Mouse (Mus musculus) Muller cell, postnatal 12 days (primary cell): ENCODE results near the gene Pygb.

Source experiments
- DNase-seq: peaks from one replicate; pipeline ENCODE4 v3.0.0-alpha.2; 2015; ENCODE audit errors: inconsistent ontology term

Gene Pygb

GRCm38 (mm10) chr2:150788768-150789550 lies 2.4 kb downstream of the Pygb start:
- DNase-seq: peak; percentile 81

- no peak for DNase-seq
Observed at GRCm38 (mm10) chr2:150793320-150793719, 6.8 kb downstream of the Pygb start.

GRCm38 (mm10) chr2:150798084-150798483 lies 11.5 kb downstream of the Pygb start:
- no peak for DNase-seq

GRCm38 (mm10) chr2:150800616-150801015 lies 14.1 kb downstream of the Pygb start:
- no peak for DNase-seq

GRCm38 (mm10) chr2:150803035-150803434 lies 16.5 kb downstream of the Pygb start:
- no peak for DNase-seq

GRCm38 (mm10) chr2:150808381-150808780 lies 21.8 kb downstream of the Pygb start:
- DNase-seq: no peak

- DNase-seq: no peak
Observed at GRCm38 (mm10) chr2:150808812-150809211, 22.3 kb downstream of the Pygb start.

- DNase-seq: no peak
Observed at GRCm38 (mm10) chr2:150810603-150811002, 24.1 kb downstream of the Pygb start.

GRCm38 (mm10) chr2:150812816-150813215 lies 26.3 kb downstream of the Pygb start:
- DNase-seq: no peak

GRCm38 (mm10) chr2:150816676-150817402 lies 30.3 kb downstream of the Pygb start:
- DNase-seq: peak; percentile 19

GRCm38 (mm10) chr2:150818742-150819141 lies 32.2 kb downstream of the Pygb start:
- no peak for DNase-seq

- no peak for DNase-seq
Observed at GRCm38 (mm10) chr2:150820720-150821119, 34.2 kb downstream of the Pygb start.

GRCm38 (mm10) chr2:150822987-150823386 lies 36.5 kb downstream of the Pygb start:
- DNase-seq: peak; percentile 10

GRCm38 (mm10) chr2:150826426-150826825 lies 39.9 kb downstream of the Pygb start:
- no peak for DNase-seq

- DNase-seq: no peak
Observed at GRCm38 (mm10) chr2:150828164-150828563, 41.6 kb downstream of the Pygb start.

GRCm38 (mm10) chr2:150828654-150829053 lies 42.1 kb downstream of the Pygb start:
- no peak for DNase-seq

GRCm38 (mm10) chr2:150830011-150830410 lies 43.5 kb downstream of the Pygb start:
- DNase-seq: no peak

GRCm38 (mm10) chr2:150830911-150831441 lies 44.4 kb downstream of the Pygb start:
- DNase-seq: no peak

GRCm38 (mm10) chr2:150832029-150832428 lies 45.5 kb downstream of the Pygb start:
- no peak for DNase-seq

- DNase-seq: no peak
Observed at GRCm38 (mm10) chr2:150834616-150835015, 48.1 kb downstream of the Pygb start.

- no peak for DNase-seq
Observed at GRCm38 (mm10) chr2:150835975-150836374, 49.4 kb downstream of the Pygb start.

- no peak for DNase-seq
Observed at GRCm38 (mm10) chr2:150836906-150837305, 50.4 kb downstream of the Pygb start.

- DNase-seq: no peak
Observed at GRCm38 (mm10) chr2:150837781-150838180, 51.2 kb downstream of the Pygb start.
